Comparison of ENCODE assay signal across 32 mouse cellular contexts in the genomic region with DNA sequence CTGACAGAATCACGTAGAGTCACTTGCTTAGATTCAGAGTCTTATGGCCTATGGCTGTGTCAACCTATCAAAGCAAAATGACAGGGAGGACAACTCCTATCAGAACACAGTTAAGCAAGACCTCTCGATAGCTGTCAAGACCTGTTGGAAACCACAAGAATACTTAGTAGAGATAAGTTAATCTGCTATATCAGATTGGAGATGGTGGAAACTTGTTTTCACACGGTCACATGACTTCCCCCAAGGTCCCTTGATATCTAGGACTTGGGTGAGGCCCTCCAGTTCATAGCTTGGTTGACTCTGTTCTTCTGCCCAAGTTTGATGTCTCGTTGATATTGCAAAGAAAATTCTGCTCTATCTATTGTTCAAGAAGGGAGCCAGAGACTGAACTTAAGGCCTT.
"Had no signal": no experiment of that assay in that cellular context is flagged by ENCODE, and none has a peak within 500 bp of the region (broad histone marks: within the 10 kb centered on the region; RNA-seq: fewer than 3 reads in every experiment).

No protein-coding gene starts in this region.

- ATAC-seq: hindbrain, embryonic 16.5 days; hindbrain, postnatal 0 days; inflammation-experienced regulatory T-cells, adult 6 months; intestine, embryonic 15.5 days; intestine, embryonic 16.5 days; intestine, postnatal 0 days had no signal

- H3K9ac ChIP-seq: heart, embryonic 12.5 days; heart, embryonic 13.5 days; heart, embryonic 15.5 days; hindbrain, embryonic 12.5 days; hindbrain, embryonic 13.5 days; hindbrain, embryonic 14.5 days; hindbrain, embryonic 15.5 days; intestine, embryonic 15.5 days; kidney, embryonic 15.5 days had no signal

- DNase-seq: heart, postnatal 10 days; heart, postnatal 14 days; heart, postnatal 36 days; heart, postnatal 4 days; kidney, adult 18-20 months; kidney, adult 2 months; kidney, adult 8-10 months; kidney, adult 9 months; kidney, postnatal 10 days; kidney, postnatal 14 days; kidney, postnatal 25 days; kidney, postnatal 36 days; kidney, postnatal 4 days; layer of hippocampus, adult 9-11 months had no signal

- H3K27ac ChIP-seq: heart, embryonic 13.5 days; hindbrain, embryonic 10.5 days; hindbrain, embryonic 12.5 days; hindbrain, embryonic 13.5 days; hindbrain, embryonic 14.5 days; hindbrain, embryonic 15.5 days; hindbrain, postnatal 0 days; intestine, embryonic 15.5 days; kidney, embryonic 15.5 days; kidney, postnatal 0 days; layer of hippocampus, adult 2 months; left cerebral cortex, adult 2 months had no signal

- H3K9me3 ChIP-seq: heart, embryonic 12.5 days; heart, embryonic 13.5 days; heart, embryonic 15.5 days; hindbrain, embryonic 10.5 days; hindbrain, embryonic 12.5 days; hindbrain, embryonic 13.5 days; hindbrain, embryonic 15.5 days; intestine, embryonic 15.5 days; kidney, embryonic 15.5 days had no signal

- H3K36me3 ChIP-seq: heart, embryonic 12.5 days; heart, embryonic 13.5 days; heart, embryonic 15.5 days; hindbrain, embryonic 10.5 days; hindbrain, embryonic 12.5 days; hindbrain, embryonic 13.5 days; hindbrain, embryonic 15.5 days; intestine, embryonic 15.5 days; kidney, embryonic 15.5 days had no signal

- H3K4me1 ChIP-seq: hindbrain, embryonic 10.5 days; hindbrain, embryonic 12.5 days; hindbrain, embryonic 13.5 days; hindbrain, embryonic 15.5 days; intestine, embryonic 15.5 days; kidney, embryonic 15.5 days had no signal

- H3K4me3 ChIP-seq: heart, embryonic 12.5 days; heart, embryonic 13.5 days; heart, embryonic 15.5 days; hindbrain, embryonic 10.5 days; hindbrain, embryonic 12.5 days; hindbrain, embryonic 13.5 days; hindbrain, embryonic 15.5 days; intestine, embryonic 15.5 days; kidney, embryonic 15.5 days; layer of hippocampus, adult 2 months; left cerebral cortex, adult 2 months had no signal

- H3K27me3 ChIP-seq: heart, embryonic 12.5 days; heart, embryonic 13.5 days; heart, embryonic 15.5 days; hindbrain, embryonic 12.5 days; hindbrain, embryonic 13.5 days; hindbrain, embryonic 15.5 days; intestine, embryonic 15.5 days; kidney, embryonic 15.5 days had no signal
